Mouse (Mus musculus) CH12F3 (cell line): ENCODE data around the gene St8sia2.

Experiments used
- in situ Hi-C: fragments of 300-500 bp; cut with MboI; formaldehyde crosslinking; loops from 2 replicates; pipeline ENCODE4 v1.14.3; 2020; ENCODE audit warnings: low sequenced_read_pairs

St8sia2 gene

DNA sequence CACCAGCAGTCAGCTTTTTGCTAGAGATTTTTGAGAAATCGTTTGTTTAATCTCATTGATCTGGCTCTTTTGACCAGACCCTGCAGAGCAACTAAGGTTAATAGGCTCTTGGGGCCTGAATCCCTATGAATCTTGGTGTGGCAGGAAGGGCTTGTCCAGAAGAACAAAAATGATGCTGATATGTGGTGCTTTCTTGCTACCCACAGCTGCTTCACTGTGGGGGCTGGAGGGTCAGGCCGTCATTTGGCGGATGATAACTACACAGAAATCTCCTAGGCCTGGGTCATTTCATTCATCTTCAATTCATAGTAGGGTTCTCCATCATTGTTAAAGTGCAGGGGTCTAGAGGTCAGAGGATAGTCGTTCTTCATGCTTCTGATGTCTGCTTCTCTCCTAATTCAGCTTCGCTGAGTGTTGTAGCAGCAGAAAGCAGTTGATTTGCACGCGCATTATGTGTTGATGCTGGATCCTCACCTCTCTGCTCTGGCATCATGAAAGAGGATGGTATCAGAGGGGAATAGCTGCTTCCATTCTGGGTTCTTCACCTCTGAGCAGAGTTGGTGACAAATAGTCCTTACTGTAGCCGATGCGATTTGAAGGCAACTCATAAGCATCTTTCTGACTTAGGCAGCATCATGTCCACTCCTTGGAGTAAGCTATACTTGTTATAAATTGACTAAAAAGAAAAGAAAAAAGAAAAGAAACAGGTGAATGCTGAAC lies 122.4 kb downstream of the St8sia2 start:
- in situ Hi-C loops: no loop called here

DNA sequence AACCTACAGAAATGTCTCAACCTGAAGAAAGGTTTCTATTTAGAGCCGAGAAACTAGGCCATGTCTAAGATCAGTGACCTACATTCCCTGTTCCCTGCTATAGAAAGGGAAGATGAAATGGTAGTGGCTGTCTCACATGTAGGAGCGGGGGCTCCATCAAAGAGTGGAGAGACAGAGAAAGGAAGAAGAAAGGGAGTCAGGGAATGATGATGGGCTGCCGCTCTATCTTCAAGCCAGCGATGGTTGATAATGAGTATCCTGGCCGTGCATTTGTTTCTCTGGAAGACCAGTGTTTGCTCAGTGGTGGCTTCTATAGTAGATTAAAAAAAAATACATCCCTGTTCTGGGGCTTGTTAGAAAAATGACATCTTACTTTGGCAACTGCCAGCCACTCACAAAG lies 123.0 kb downstream of the St8sia2 start:
- in situ Hi-C loops: no loop called here
